Mouse (Mus musculus) right cerebral cortex, postnatal 4 days (tissue): ENCODE measurements at regions not wholly inside any gene's neighbourhood (a gene's known extent, or its start where the extent isn't known, plus 50 kb on each side); places are given as distances from the start of the nearest gene placed in this dataset.

Source experiments
- DNase-seq: peaks from one replicate; pipeline ENCODE4 v3.0.0-alpha.2; 2022

- no peak for DNase-seq
Measured at GRCm38 (mm10) chr5:91746077-91746476, 216.8 kb downstream of the Rchy1 start.

GRCm38 (mm10) chr5:91744389-91744788 lies 218.5 kb downstream of the Rchy1 start:
- DNase-seq: no peak

GRCm38 (mm10) chr5:91740159-91740537 lies 222.7 kb downstream of the Rchy1 start:
- DNase-seq: no peak

GRCm38 (mm10) chr5:91739433-91740158 lies 222.2 kb downstream of the Parm1 start:
- DNase-seq: peak; percentile 76

- DNase-seq: no peak
Measured at GRCm38 (mm10) chr5:91732002-91732401, 214.6 kb downstream of the Parm1 start.

GRCm38 (mm10) chr5:91731155-91731554 lies 213.7 kb downstream of the Parm1 start:
- DNase-seq: no peak

GRCm38 (mm10) chr5:91729868-91730267 lies 212.5 kb downstream of the Parm1 start:
- DNase-seq: no peak

GRCm38 (mm10) chr5:91729415-91729814 lies 212.0 kb downstream of the Parm1 start:
- DNase-seq: no peak

- DNase-seq: no peak
Measured at GRCm38 (mm10) chr5:91727448-91727847, 210.0 kb downstream of the Parm1 start.

GRCm38 (mm10) chr5:91726118-91726500 lies 208.7 kb downstream of the Parm1 start:
- DNase-seq: no peak

GRCm38 (mm10) chr5:91725380-91726117 lies 208.1 kb downstream of the Parm1 start:
- no peak for DNase-seq

- DNase-seq: no peak
Measured at GRCm38 (mm10) chr5:91724881-91725280, 207.5 kb downstream of the Parm1 start.

GRCm38 (mm10) chr5:91723416-91723815 lies 206.0 kb downstream of the Parm1 start:
- DNase-seq: no peak

- no peak for DNase-seq
Measured at GRCm38 (mm10) chr5:91722982-91723381, 205.6 kb downstream of the Parm1 start.

GRCm38 (mm10) chr5:91722403-91722802 lies 205.0 kb downstream of the Parm1 start:
- DNase-seq: no peak

- no peak for DNase-seq
Measured at GRCm38 (mm10) chr5:91721231-91722096, 204.0 kb downstream of the Parm1 start.

- no peak for DNase-seq
Measured at GRCm38 (mm10) chr5:91713020-91713419, 195.6 kb downstream of the Parm1 start.

GRCm38 (mm10) chr5:91709494-91710286 lies 192.3 kb downstream of the Parm1 start:
- no peak for DNase-seq

GRCm38 (mm10) chr5:91708149-91708548 lies 190.7 kb downstream of the Parm1 start:
- no peak for DNase-seq

GRCm38 (mm10) chr5:91697075-91697474 lies 179.7 kb downstream of the Parm1 start:
- no peak for DNase-seq

- no peak for DNase-seq
Measured at GRCm38 (mm10) chr5:91696532-91696931, 179.1 kb downstream of the Parm1 start.

- no peak for DNase-seq
Measured at GRCm38 (mm10) chr5:91695632-91696031, 178.2 kb downstream of the Parm1 start.

GRCm38 (mm10) chr5:91693277-91693676 lies 175.9 kb downstream of the Parm1 start:
- DNase-seq: no peak
